Mouse (Mus musculus) macrophage (primary cell): ENCODE data around the gene Dnajc28. TPM values are rescaled to one million over a fixed set of nuclear protein-coding genes. Genes with fewer than 3 reads are reported as not detected.

ENCODE experiments used
- H3K27ac ChIP-seq: fragments of 350-480 bp; formaldehyde crosslinking; 2 replicates; pipeline ENCODE4 v1.9.0; 2021
- H3K36me3 ChIP-seq: fragments of 350-480 bp; formaldehyde crosslinking; 2 replicates; pipeline ENCODE4 v1.9.0; 2021; ENCODE audit errors: inconsistent target
- H3K4me3 ChIP-seq: fragments of 350-480 bp; formaldehyde crosslinking; 2 replicates; pipeline ENCODE4 v1.9.0; 2021; ENCODE audit errors: inconsistent target
- H3K79me2 ChIP-seq: fragments of 350-480 bp; formaldehyde crosslinking; 2 replicates; pipeline ENCODE4 v1.9.0; 2021; ENCODE audit errors: inconsistent target
- WGBS: methylation state at CpG from one replicate; pipeline ENCODE4 v1.1.7; 2026; ENCODE audit warnings: inconsistent platforms; ENCODE audit not compliant: missing documents; 5-methylcytosine and 5-hydroxymethylcytosine counted together
- polyA plus RNA-seq: library from polyadenylated mRNA; stranded (reverse); fragments of 250-400 nt; gene quantifications from 3 replicates; pipeline ENCODE4 v1.2.4, GENCODE M21; 2018; ENCODE audit warnings: inconsistent platforms

Gene Dnajc28
- polyA plus RNA-seq, 1 experiment from 2014 or later, result 6.9 TPM

- peaks cover 14% of the 10 kb centered on the region; the same call in 1 of the 2 replicates for H3K36me3 ChIP-seq
- WGBS, result 80% methylated on average over 8 of the region's 8 CpGs
- no peak overlapping the region for H3K4me3 ChIP-seq
- no peak overlapping the region for H3K27ac ChIP-seq
- H3K79me2 ChIP-seq, result peaks cover 99% of the 10 kb centered on the region
These were observed 26.7 kb downstream of the Dnajc28 start for GRCm38 (mm10) chr16:91592162-91592561.

- Histone ChIP-seq H3K27ac (no peak overlapping the region), H3K36me3 (peaks cover 43% of the 10 kb centered on the region), H3K79me2 (peaks cover 76% of the 10 kb centered on the region), H3K4me3 (no peak overlapping the region)
- WGBS, result 100% methylated on average over 2 of the region's 3 CpGs
These were observed 30.1 kb downstream of the Dnajc28 start for GRCm38 (mm10) chr16:91588703-91589102.

GRCm38 (mm10) chr16:91587730-91588453 lies 30.9 kb downstream of the Dnajc28 start:
- Histone ChIP-seq H3K4me3 (no peak overlapping the region), H3K27ac (no peak overlapping the region), H3K79me2 (peaks cover 68% of the 10 kb centered on the region), H3K36me3 (peaks cover 42% of the 10 kb centered on the region)
- 52% methylated on average over 6 of the region's 6 CpGs for whole genome bisulfite sequencing

GRCm38 (mm10) chr16:91586244-91586643 lies 32.6 kb downstream of the Dnajc28 start:
- Histone ChIP-seq H3K27ac (no peak overlapping the region), H3K36me3 (peaks cover 40% of the 10 kb centered on the region), H3K4me3 (no peak overlapping the region), H3K79me2 (peaks cover 51% of the 10 kb centered on the region)
- WGBS, result 91% methylated on average over 6 of the region's 6 CpGs

- H3K4me3 ChIP-seq, result no peak overlapping the region
- H3K79me2 ChIP-seq, result peaks cover 45% of the 10 kb centered on the region
- no peak overlapping the region for H3K27ac ChIP-seq
- peaks cover 43% of the 10 kb centered on the region for H3K36me3 ChIP-seq
- WGBS, result 91% methylated on average over 3 of the region's 5 CpGs
These were observed 33.2 kb downstream of the Dnajc28 start for GRCm38 (mm10) chr16:91585617-91586016.

GRCm38 (mm10) chr16:91582307-91582706 lies 36.5 kb downstream of the Dnajc28 start:
- WGBS, result 91% methylated on average over 2 of the region's 2 CpGs
- no peak overlapping the region for H3K4me3 ChIP-seq
- peaks cover 12% of the 10 kb centered on the region; the same call in 1 of the 2 replicates for H3K79me2 ChIP-seq
- no peak overlapping the region for H3K27ac ChIP-seq
- peaks cover 63% of the 10 kb centered on the region for H3K36me3 ChIP-seq

- WGBS, result 89% methylated on average over 14 of the region's 14 CpGs
- Histone ChIP-seq H3K4me3 (no peak overlapping the region), H3K36me3 (peaks cover 62% of the 10 kb centered on the region)
These were observed 39.7 kb downstream of the Dnajc28 start for GRCm38 (mm10) chr16:91578980-91579720.

GRCm38 (mm10) chr16:91575151-91575550 lies 43.7 kb downstream of the Dnajc28 start:
- Histone ChIP-seq H3K36me3 (peaks cover 48% of the 10 kb centered on the region), H3K4me3 (no peak overlapping the region), H3K79me2 (no peaks in the 10 kb centered on the region), H3K27ac (no peak overlapping the region)
- WGBS, result 95% methylated on average over 13 of the region's 13 CpGs

More at GRCm38 (mm10) chr16:91578980-91579720, 39.7 kb downstream of the Dnajc28 start:
- no peaks in the 10 kb centered on the region for H3K79me2 ChIP-seq
- no peak overlapping the region for H3K27ac ChIP-seq

- 38% methylated on average over 3 of the region's 3 CpGs for WGBS
- Histone ChIP-seq H3K27ac (no peak overlapping the region), H3K4me3 (no peak overlapping the region), H3K79me2 (no peaks in the 10 kb centered on the region), H3K36me3 (peaks cover 12% of the 10 kb centered on the region)
These were observed 47.7 kb downstream of the Dnajc28 start for GRCm38 (mm10) chr16:91571105-91571504.

- H3K4me3 ChIP-seq, result no peak overlapping the region
- no peaks in the 10 kb centered on the region for H3K79me2 ChIP-seq
- peaks cover 3% of the 10 kb centered on the region; the same call in 1 of the 2 replicates for H3K36me3 ChIP-seq
- no peak overlapping the region for H3K27ac ChIP-seq
- 98% methylated on average over 9 of the region's 10 CpGs for WGBS
These were observed 49.9 kb downstream of the Dnajc28 start for GRCm38 (mm10) chr16:91568960-91569359.

GRCm38 (mm10) chr16:91566002-91566401 lies 52.8 kb downstream of the Dnajc28 start:
- Histone ChIP-seq H3K36me3 (peaks cover 24% of the 10 kb centered on the region), H3K79me2 (peaks cover 17% of the 10 kb centered on the region; the same call in 1 of the 2 replicates), H3K27ac (no peak overlapping the region), H3K4me3 (no peak overlapping the region)
- WGBS, result 90% methylated on average over 7 of the region's 7 CpGs

- H3K4me3 ChIP-seq, result no peak overlapping the region
- whole genome bisulfite sequencing, result 84% methylated on average over 9 of the region's 9 CpGs
- peaks cover 27% of the 10 kb centered on the region for H3K36me3 ChIP-seq
- H3K27ac ChIP-seq, result no peak overlapping the region
- H3K79me2 ChIP-seq, result peaks cover 22% of the 10 kb centered on the region; the same call in 1 of the 2 replicates
These were observed 53.4 kb downstream of the Dnajc28 start for GRCm38 (mm10) chr16:91565292-91565951.

GRCm38 (mm10) chr16:91564580-91565291 lies 54.1 kb downstream of the Dnajc28 start:
- WGBS, result 96% methylated on average over 4 of the region's 4 CpGs
- Histone ChIP-seq H3K27ac (no peak overlapping the region), H3K36me3 (peaks cover 34% of the 10 kb centered on the region), H3K79me2 (peaks cover 29% of the 10 kb centered on the region; the same call in 1 of the 2 replicates), H3K4me3 (no peak overlapping the region)
